Mouse (Mus musculus): ENCODE measurements at regions not wholly inside any gene's neighbourhood (a gene's known extent, or its start where the extent isn't known, plus 50 kb on each side); places are given as distances from the start of the nearest gene placed in this dataset.

- TF ChIP-seq CTCF (IDR thresholded peaks at IDR 0.05; ENCODE audit: borderline replicate concordance, insufficient read depth, low read depth, low read length) (no peak), POLR2A (IDR thresholded peaks at IDR 0.05; ENCODE audit: borderline replicate concordance, insufficient read depth, low read length) (no peak)
Measured at GRCm38 (mm10) chr9:43660896-43661563, 82.8 kb upstream of the Nectin1 start.

Measured in cerebellum, adult 2 months (tissue).